Mouse (Mus musculus) spleen, adult 2 months (tissue): ENCODE measurements around the gene Frmpd2.

Source experiments
- CTCF ChIP-seq: fragments of 200-500 bp; IDR thresholded peaks from 2 replicates; pipeline ENCODE4 v1.5.1; 2011; ENCODE audit warnings: mild to moderate bottlenecking, inconsistent platforms; ENCODE audit not compliant: insufficient read depth, insufficient read length, insufficient replicate concordance; ENCODE audit errors: extremely low read depth
- POLR2A ChIP-seq: fragments of 200-500 bp; IDR thresholded peaks from 2 replicates; pipeline ENCODE4 v1.6.1; 2011; ENCODE audit warnings: low read depth, low read length, inconsistent platforms

GRCm38 (mm10) chr14:33450331-33450730, 21.2 kb upstream of the Frmpd2 start:
- TF ChIP-seq CTCF, result no peak
- no peak for TF ChIP-seq POLR2A
